Mouse (Mus musculus) intestine, embryonic 15.5 days (tissue): ENCODE data around the gene Gkap1. TPM values are rescaled to one million over a fixed set of nuclear protein-coding genes. Genes with fewer than 3 reads are reported as not detected.

Source experiments
- ATAC-seq: fragments of 200-750 bp; cut with Nextera tagmentation; 2 replicates; pipeline ENCODE4 v1.8.0; 2017; ENCODE audit warnings: moderate TSS enrichment, moderate library complexity
- H3K27ac ChIP-seq: fragments of 300-500 bp; sonication (generic); 2 replicates; pipeline ENCODE4 v1.5.1; 2015; ENCODE audit warnings: mild to moderate bottlenecking, inconsistent platforms
- H3K27me3 ChIP-seq: fragments of 300-500 bp; sonication (generic); replicated peaks from 2 replicates; pipeline ENCODE4 v1.6.1; 2015; ENCODE audit warnings: inconsistent platforms
- H3K36me3 ChIP-seq: fragments of 300-500 bp; sonication (generic); 2 replicates; pipeline ENCODE4 v1.6.1; 2015; ENCODE audit warnings: inconsistent platforms
- H3K4me1 ChIP-seq: fragments of 300-500 bp; sonication (generic); replicated peaks from 2 replicates; pipeline ENCODE4 v1.6.1; 2015; ENCODE audit warnings: inconsistent platforms
- H3K4me2 ChIP-seq: fragments of 300-500 bp; sonication (generic); replicated peaks from 2 replicates; pipeline ENCODE4 v1.6.1; 2015; ENCODE audit warnings: mild to moderate bottlenecking, inconsistent platforms
- H3K4me3 ChIP-seq: fragments of 300-500 bp; sonication (generic); replicated peaks from 2 replicates; pipeline ENCODE4 v1.5.1; 2015; ENCODE audit warnings: inconsistent platforms
- H3K9ac ChIP-seq: fragments of 300-500 bp; sonication (generic); 2 replicates; pipeline ENCODE4 v1.6.1; 2015; ENCODE audit warnings: inconsistent platforms
- H3K9me3 ChIP-seq: fragments of 300-500 bp; sonication (generic); 2 replicates; pipeline ENCODE4 v1.6.1; 2016; ENCODE audit warnings: inconsistent platforms
- WGBS: fragments of 180-500 bp; shearing (Covaris S2); methylation state at CpG from one replicate; pipeline ENCODE4 v1.1.7; 2015; 5-methylcytosine and 5-hydroxymethylcytosine counted together
- polyA plus RNA-seq: library from polyadenylated mRNA; unstranded; fragments of >200 nt; fragmentation: Nextera tagmentation; extraction: Ambion mirVana; gene quantifications from 2 replicates; pipeline ENCODE4 v1.2.1, GENCODE M21; 2015

The Gkap1 gene
- polyA plus RNA-seq, 1 experiment from 2014 or later: 21.5 TPM

DNA sequence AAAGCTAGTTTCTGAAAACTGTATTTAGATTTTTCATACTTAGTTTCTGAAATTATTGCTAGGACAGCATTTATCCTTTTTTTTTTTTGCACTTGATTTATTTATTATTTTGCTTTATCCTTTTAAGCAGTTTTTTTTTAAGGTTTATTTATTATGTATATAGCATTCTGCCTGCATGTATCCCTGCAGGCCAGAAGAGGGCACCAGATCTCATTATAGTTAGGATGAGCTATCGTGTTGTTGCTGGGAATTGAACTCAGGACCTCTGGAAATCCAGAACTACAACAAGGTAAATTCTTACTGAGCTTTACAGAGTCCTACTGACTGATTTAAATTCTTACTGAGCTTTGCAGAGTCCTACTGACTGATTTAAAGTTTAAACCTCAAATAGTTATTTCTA, 22.2 kb downstream of the Gkap1 start:
- WGBS: 89% methylated on average over 1 of the region's 1 CpGs

GRCm38 (mm10) chr13:58248957-58249356, 26.5 kb downstream of the Gkap1 start:
- Histone ChIP-seq H3K36me3 (0 out of 2 replicates have a peak, but pooled peaks cover 6% of the 10 kb centered on the region), H3K9me3 (no peaks in the 10 kb centered on the region), H3K4me3 (no peak overlapping the region), H3K4me2 (no peak overlapping the region), H3K27me3 (no peaks in the 10 kb centered on the region), H3K4me1 (no peaks in the 10 kb centered on the region), H3K27ac (no peak overlapping the region), H3K9ac (no peak overlapping the region)
- no peak for ATAC-seq
- 91% methylated on average over 5 of the region's 5 CpGs for WGBS

More for the DNA sequence above, 22.2 kb downstream of the Gkap1 start:
- H3K4me2 ChIP-seq: no peak overlapping the region
- no peaks in the 10 kb centered on the region for H3K4me1 ChIP-seq
- ATAC-seq: no peak
- H3K4me3 ChIP-seq: no peak overlapping the region
- H3K27me3 ChIP-seq: no peaks in the 10 kb centered on the region
- 0 out of 2 replicates have a peak, but pooled peaks cover 8% of the 10 kb centered on the region for H3K36me3 ChIP-seq
- no peaks in the 10 kb centered on the region for H3K9me3 ChIP-seq
- no peak overlapping the region for H3K9ac ChIP-seq
- H3K27ac ChIP-seq: no peak overlapping the region

DNA sequence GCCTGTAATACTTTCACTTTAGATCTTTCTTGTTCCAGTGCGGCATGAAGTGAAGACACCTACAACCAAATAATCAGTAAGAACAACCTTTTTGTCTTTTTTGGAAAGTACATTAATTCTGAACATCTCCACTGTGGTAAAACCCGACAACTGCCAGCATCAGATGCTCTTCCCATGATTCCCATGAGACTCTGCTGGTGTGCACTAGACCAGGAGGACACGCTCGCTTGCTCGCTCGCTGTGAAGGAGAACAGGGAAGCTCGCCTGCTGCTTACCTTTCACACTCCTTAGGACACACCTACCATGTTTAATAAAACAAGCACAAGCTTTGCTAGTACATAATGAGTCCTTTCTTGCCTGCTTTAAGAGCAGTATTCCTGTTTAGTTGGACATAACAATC, 39.0 kb downstream of the Gkap1 start:
- no peak overlapping the region for H3K4me3 ChIP-seq
- no peak overlapping the region for H3K4me2 ChIP-seq
- H3K27me3 ChIP-seq: no peaks in the 10 kb centered on the region
- no peak overlapping the region for H3K9ac ChIP-seq
- H3K27ac ChIP-seq: no peak overlapping the region
- no peak for ATAC-seq
- no peaks in the 10 kb centered on the region for H3K9me3 ChIP-seq
- 90% methylated on average over 7 of the region's 7 CpGs for WGBS
- H3K4me1 ChIP-seq: no peaks in the 10 kb centered on the region
- no peaks in the 10 kb centered on the region for H3K36me3 ChIP-seq

GRCm38 (mm10) chr13:58232611-58233010, 42.9 kb downstream of the Gkap1 start:
- Histone ChIP-seq H3K4me2 (no peak overlapping the region), H3K4me3 (no peak overlapping the region), H3K36me3 (no peaks in the 10 kb centered on the region), H3K9ac (no peak overlapping the region), H3K27me3 (no peaks in the 10 kb centered on the region), H3K9me3 (no peaks in the 10 kb centered on the region), H3K4me1 (no peaks in the 10 kb centered on the region), H3K27ac (no peak overlapping the region)
- 43% methylated on average over 5 of the region's 5 CpGs for WGBS
- ATAC-seq: no peak

DNA sequence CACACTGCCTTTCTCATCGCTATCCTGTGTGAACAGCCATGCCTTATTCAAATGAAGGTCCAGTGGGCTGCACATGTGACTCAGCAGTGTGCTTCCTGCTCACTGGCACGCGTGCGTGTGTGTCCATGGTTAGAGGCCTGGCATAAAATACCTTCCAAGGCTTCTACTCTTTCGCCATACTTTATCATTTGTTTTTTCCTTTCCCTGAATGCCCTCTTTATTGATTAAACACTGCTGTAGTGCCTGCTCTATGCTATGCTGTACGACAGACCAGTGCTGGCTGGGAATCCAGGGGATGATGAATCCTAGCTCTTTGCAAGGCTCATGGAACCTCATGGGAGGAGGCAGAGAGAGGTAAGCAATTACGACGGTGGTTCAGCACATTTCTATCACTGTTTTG, 43.4 kb downstream of the Gkap1 start:
- Histone ChIP-seq H3K27me3 (no peaks in the 10 kb centered on the region), H3K36me3 (no peaks in the 10 kb centered on the region), H3K4me3 (no peak overlapping the region), H3K4me2 (no peak overlapping the region), H3K9ac (no peak overlapping the region), H3K9me3 (no peaks in the 10 kb centered on the region), H3K27ac (no peak overlapping the region), H3K4me1 (no peaks in the 10 kb centered on the region)
- 85% methylated on average over 8 of the region's 8 CpGs for WGBS
- ATAC-seq: no peak

- no peak for ATAC-seq
- 90% methylated on average over 2 of the region's 2 CpGs for WGBS
- no peaks in the 10 kb centered on the region for H3K27me3 ChIP-seq
- no peaks in the 10 kb centered on the region for H3K36me3 ChIP-seq
- no peak overlapping the region for H3K27ac ChIP-seq
- H3K9ac ChIP-seq: no peak overlapping the region
- H3K4me2 ChIP-seq: no peak overlapping the region
- H3K4me3 ChIP-seq: no peak overlapping the region
- no peaks in the 10 kb centered on the region for H3K9me3 ChIP-seq
- no peaks in the 10 kb centered on the region for H3K4me1 ChIP-seq
Measured at GRCm38 (mm10) chr13:58228624-58229023, 46.9 kb downstream of the Gkap1 start.

- ATAC-seq: no peak
- H3K27ac ChIP-seq: no peak overlapping the region
- WGBS: 77% methylated on average over 8 of the region's 8 CpGs
Measured at GRCm38 (mm10) chr13:58225694-58226093, 49.8 kb downstream of the Gkap1 start.

DNA sequence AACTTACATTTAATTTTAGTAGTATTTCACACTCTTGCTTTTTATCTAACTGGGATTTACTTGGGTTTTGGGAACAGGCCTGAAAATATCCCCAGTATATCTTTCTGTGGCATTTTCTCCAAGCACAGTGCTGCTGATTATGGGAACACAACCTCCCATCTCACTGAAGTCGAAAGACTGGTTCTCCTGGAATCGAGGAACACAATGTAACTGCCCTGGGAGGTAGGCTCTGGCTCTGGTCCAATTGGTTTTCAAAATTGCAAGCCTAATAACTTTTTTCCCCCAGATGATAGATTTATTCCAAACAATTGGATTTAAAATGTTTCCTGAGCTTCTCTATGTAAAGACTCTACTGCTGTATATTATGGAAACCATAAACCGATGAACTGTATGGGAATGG, 55.3 kb downstream of the Gkap1 start:
- Histone ChIP-seq H3K9me3 (no peaks in the 10 kb centered on the region), H3K36me3 (no peaks in the 10 kb centered on the region), H3K4me2 (no peak overlapping the region), H3K9ac (no peak overlapping the region), H3K27ac (no peak overlapping the region), H3K27me3 (no peaks in the 10 kb centered on the region), H3K4me1 (peaks cover 5% of the 10 kb centered on the region; the same call in 1 of the 2 replicates), H3K4me3 (no peak overlapping the region)
- WGBS: 61% methylated on average over 3 of the region's 3 CpGs
- ATAC-seq: no peak

More at GRCm38 (mm10) chr13:58225694-58226093, 49.8 kb downstream of the Gkap1 start:
- no peak overlapping the region for H3K4me3 ChIP-seq
- H3K36me3 ChIP-seq: no peaks in the 10 kb centered on the region
- no peak overlapping the region for H3K4me2 ChIP-seq
- H3K27me3 ChIP-seq: no peaks in the 10 kb centered on the region
- H3K9ac ChIP-seq: no peak overlapping the region
- H3K4me1 ChIP-seq: no peaks in the 10 kb centered on the region
- H3K9me3 ChIP-seq: no peaks in the 10 kb centered on the region

DNA sequence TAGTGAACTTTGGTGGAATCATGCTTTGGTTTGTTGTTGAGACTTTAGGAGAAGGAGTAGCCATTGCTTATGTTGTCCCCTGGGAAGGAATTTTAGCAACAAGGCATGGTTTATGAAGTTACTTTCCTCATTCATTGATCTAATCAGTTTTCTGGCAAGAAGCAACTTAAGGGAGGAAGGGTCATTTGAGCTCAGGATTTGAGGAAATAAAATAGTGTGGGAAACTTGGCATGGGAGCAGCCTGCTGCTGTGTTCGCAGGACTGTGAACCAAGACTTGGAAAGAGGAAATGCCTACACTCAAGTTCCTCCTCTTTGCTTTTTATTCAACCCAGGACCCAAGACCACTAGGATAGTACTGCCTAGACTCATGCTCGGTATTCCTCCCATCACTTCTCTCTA, 58.0 kb downstream of the Gkap1 start:
- no peak overlapping the region for H3K4me2 ChIP-seq
- H3K9me3 ChIP-seq: no peaks in the 10 kb centered on the region
- peaks cover 21% of the 10 kb centered on the region for H3K4me1 ChIP-seq
- H3K27ac ChIP-seq: no peak overlapping the region
- H3K9ac ChIP-seq: no peak overlapping the region
- WGBS: 93% methylated on average over 2 of the region's 2 CpGs
- ATAC-seq: no peak
- H3K36me3 ChIP-seq: no peaks in the 10 kb centered on the region
- H3K4me3 ChIP-seq: no peak overlapping the region
- H3K27me3 ChIP-seq: no peaks in the 10 kb centered on the region

- Histone ChIP-seq H3K27ac (peak overlapping the region; percentile 93; the same call in 1 of the 2 replicates), H3K4me3 (peak overlapping the region; percentile 100), H3K4me2 (peak overlapping the region; percentile 73), H3K36me3 (no peaks in the 10 kb centered on the region), H3K27me3 (no peaks in the 10 kb centered on the region), H3K9me3 (no peaks in the 10 kb centered on the region), H3K9ac (peak overlapping the region; percentile 98; the same call in 1 of the 2 replicates), H3K4me1 (peaks cover 21% of the 10 kb centered on the region)
- ATAC-seq: no peak
- 77% methylated on average over 9 of the region's 9 CpGs for WGBS
Measured at GRCm38 (mm10) chr13:58216395-58216794, 59.1 kb downstream of the Gkap1 start.

GRCm38 (mm10) chr13:58215592-58216341, 59.7 kb downstream of the Gkap1 start, which contains the start of gene Ubqln1:
TSS of gene Ubqln1 (minus strand) at chr13:58215653.
- no peaks in the 10 kb centered on the region for H3K27me3 ChIP-seq
- H3K27ac ChIP-seq: peak within 1 kb of the TSS; percentile 93
- peak within 1 kb of the TSS; percentile 100 for H3K4me3 ChIP-seq
- no peaks in the 10 kb centered on the region for H3K36me3 ChIP-seq
- ATAC-seq: peak; percentile 93
- peak within 1 kb of the TSS; percentile 73 for H3K4me2 ChIP-seq
- H3K9ac ChIP-seq: peak within 1 kb of the TSS; percentile 98
- 2% methylated on average over 60 of the region's 62 CpGs for WGBS
- H3K9me3 ChIP-seq: no peaks in the 10 kb centered on the region
- H3K4me1 ChIP-seq: peaks cover 21% of the 10 kb centered on the region

DNA sequence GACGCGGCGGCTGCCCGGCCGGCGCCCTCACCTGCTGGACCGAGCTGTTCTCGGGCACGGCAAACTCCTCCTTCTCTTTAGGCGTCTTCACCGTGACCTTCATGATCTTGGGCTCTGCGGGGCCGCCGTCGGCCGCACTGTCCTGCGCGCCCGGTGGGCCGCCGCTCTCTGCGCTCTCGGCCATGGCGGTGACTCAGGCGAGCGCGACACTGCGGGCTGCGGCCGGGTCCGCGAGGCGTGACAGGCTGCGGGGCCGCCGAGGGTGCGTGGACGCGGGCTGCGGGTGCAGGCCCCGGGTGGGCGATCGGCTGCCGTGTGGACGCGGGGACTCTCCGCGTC, 60.3 kb downstream of the Gkap1 start:
- no peaks in the 10 kb centered on the region for H3K9me3 ChIP-seq
- H3K4me2 ChIP-seq: peak overlapping the region; percentile 73
- peak overlapping the region; percentile 98 for H3K9ac ChIP-seq
- no peaks in the 10 kb centered on the region for H3K27me3 ChIP-seq
- under 1% methylated on average over 48 of the region's 48 CpGs for WGBS
- peak overlapping the region; percentile 100 for H3K4me3 ChIP-seq
- peaks cover 21% of the 10 kb centered on the region for H3K4me1 ChIP-seq
- ATAC-seq: peak; percentile 70
- H3K36me3 ChIP-seq: no peaks in the 10 kb centered on the region
- peak overlapping the region; percentile 93 for H3K27ac ChIP-seq
